Mouse (Mus musculus) layer of hippocampus, adult 8-10 months (tissue): ENCODE measurements at regions not wholly inside any gene's neighbourhood (a gene's known extent, or its start where the extent isn't known, plus 50 kb on each side); places are given as distances from the start of the nearest gene placed in this dataset.

ENCODE experiments used
- DNase-seq, 2 experiments: peaks; one replicate each; pipeline ENCODE4 v3.0.0; 2022; ENCODE audit warnings: low spot score in 2 of 2

GRCm38 (mm10) chr12:12710184-12710609 is 231.5 kb downstream of the Mycn start:
- no peak for DNase-seq

- DNase-seq: no peak
Measured at GRCm38 (mm10) chr12:12708954-12709523, 232.7 kb downstream of the Mycn start.

- peak in 1 of 2 experiments; percentile 30 for DNase-seq
Measured at GRCm38 (mm10) chr12:12706326-12706920, 235.3 kb downstream of the Mycn start.

- DNase-seq: no peak
Measured at GRCm38 (mm10) chr12:12701735-12702134, 240.0 kb downstream of the Mycn start.

GRCm38 (mm10) chr12:12701060-12701667 is 240.6 kb downstream of the Mycn start:
- no peak for DNase-seq

- no peak for DNase-seq
Measured at GRCm38 (mm10) chr12:12693838-12694777, 247.6 kb downstream of the Mycn start.

- DNase-seq: no peak
Measured at GRCm38 (mm10) chr12:12687376-12687775, 254.3 kb downstream of the Mycn start.

- DNase-seq: no peak
Measured at GRCm38 (mm10) chr12:12685217-12685522, 256.5 kb downstream of the Mycn start.

GRCm38 (mm10) chr12:12684481-12685216 is 257.1 kb downstream of the Mycn start:
- no peak for DNase-seq

- DNase-seq: no peak
Measured at GRCm38 (mm10) chr12:12683733-12684470, 257.8 kb downstream of the Mycn start.

GRCm38 (mm10) chr12:12681101-12681500 is 260.6 kb downstream of the Mycn start:
- DNase-seq: no peak

- peak; percentile 32 to 38 for DNase-seq
Measured at GRCm38 (mm10) chr12:12680371-12680921, 261.3 kb downstream of the Mycn start.

GRCm38 (mm10) chr12:12676676-12677075 is 265.0 kb downstream of the Mycn start:
- peak; percentile 63 to 66 for DNase-seq

- no peak for DNase-seq
Measured at GRCm38 (mm10) chr12:12669931-12670330, 271.8 kb downstream of the Mycn start.

- no peak for DNase-seq
Measured at GRCm38 (mm10) chr12:12668919-12669318, 272.8 kb downstream of the Mycn start.

- no peak for DNase-seq
Measured at GRCm38 (mm10) chr12:12655611-12656010, 286.1 kb downstream of the Mycn start.

GRCm38 (mm10) chr12:12655184-12655583 is 286.5 kb downstream of the Mycn start:
- DNase-seq: no peak

GRCm38 (mm10) chr12:12652361-12652760 is 289.4 kb downstream of the Mycn start:
- DNase-seq: no peak

GRCm38 (mm10) chr12:12650309-12650708 is 291.4 kb downstream of the Mycn start:
- no peak for DNase-seq

GRCm38 (mm10) chr12:12647467-12647866 is 294.2 kb downstream of the Mycn start:
- no peak for DNase-seq
